Mouse (Mus musculus) c-Kit-positive CD71-positive TER-119-positive erythroid progenitor cells, embryonic 14.5 days (primary cell): ENCODE data around the gene Pgf.

Experiments used
- DNase-seq: peaks from one replicate; pipeline ENCODE4 v3.0.0-alpha.2; 2013; ENCODE audit warnings: low spot score

Pgf gene

DNA sequence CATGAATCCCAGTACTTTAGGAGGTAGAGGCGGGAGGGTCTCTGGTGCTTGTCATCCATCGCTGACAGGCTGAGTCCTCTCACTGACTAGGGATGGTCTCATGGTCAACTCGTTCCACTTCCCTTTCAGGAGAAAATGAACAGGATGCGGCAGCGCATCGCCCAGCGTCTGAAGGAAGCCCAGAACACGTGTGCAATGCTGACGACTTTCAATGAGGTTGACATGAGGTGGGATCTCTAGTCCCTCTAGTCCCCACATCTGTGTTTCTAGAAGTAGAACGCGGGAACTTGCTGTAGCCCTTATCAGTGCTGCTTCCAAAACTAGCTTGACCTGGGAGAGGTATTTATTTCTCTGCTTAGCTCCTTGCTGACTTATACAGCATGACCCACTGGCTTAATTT is 53.9 kb downstream of the Pgf start:
- no peak for DNase-seq

DNA sequence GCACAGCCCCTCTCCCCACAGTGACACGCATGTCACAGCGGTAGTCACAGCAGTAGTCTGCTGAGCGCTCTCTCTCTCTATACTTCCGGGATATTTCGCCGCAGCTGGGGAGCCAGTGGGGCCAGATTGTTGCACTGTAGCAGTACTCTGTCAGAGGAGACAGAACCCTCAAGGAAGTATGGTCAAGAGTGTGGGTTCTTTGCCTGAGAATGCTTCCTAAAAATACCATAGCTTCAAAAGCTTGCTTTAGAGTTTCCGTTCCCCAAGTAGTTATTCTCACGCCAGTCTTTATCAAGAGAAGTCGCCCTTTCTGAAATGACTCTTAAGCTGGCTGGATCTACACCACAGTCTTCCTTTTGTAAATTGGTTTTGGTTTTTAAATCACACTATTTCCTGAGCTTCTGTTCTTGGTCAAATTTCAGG is 54.5 kb downstream of the Pgf start:
- no peak for DNase-seq

DNA sequence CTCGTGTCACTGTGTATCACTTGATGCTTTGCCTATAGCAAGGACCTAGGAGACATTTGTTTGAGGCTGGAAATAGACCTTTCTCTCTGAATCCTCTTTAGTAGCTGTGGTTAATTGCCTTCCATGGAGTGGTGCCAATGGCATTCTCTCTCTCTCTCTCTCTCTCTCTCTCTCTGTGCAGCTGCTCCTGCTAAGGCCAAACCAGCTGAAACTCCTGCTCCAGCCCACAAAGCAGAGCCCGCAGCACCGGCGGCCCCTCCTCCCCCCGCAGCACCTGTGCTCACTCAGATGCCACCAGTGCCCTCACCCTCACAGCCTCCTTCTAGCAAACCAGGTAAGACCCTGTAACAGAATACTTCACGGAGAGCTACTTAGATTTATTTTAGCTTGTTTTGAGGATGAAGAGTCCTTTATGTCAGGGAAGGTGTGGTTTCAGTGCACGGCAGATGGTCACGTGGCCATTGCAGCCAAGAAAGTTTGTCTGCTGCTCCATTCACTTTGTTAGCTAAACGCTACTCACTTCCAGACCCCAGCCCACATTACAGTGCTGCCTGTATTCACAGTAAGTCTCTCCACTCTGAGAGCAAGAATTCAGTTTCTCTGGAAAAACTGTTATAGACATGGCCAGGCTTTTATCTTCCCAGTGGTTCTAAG is 55.7 kb downstream of the Pgf start:
- no peak for DNase-seq
